Mouse (Mus musculus): ENCODE measurements around the gene Ehbp1. TPM values are rescaled to one million over a fixed set of nuclear protein-coding genes. Genes with fewer than 3 reads are reported as not detected.

Ehbp1 gene
- polyA plus RNA-seq, 1 experiment from 2014 or later = 21.4 TPM

DNA sequence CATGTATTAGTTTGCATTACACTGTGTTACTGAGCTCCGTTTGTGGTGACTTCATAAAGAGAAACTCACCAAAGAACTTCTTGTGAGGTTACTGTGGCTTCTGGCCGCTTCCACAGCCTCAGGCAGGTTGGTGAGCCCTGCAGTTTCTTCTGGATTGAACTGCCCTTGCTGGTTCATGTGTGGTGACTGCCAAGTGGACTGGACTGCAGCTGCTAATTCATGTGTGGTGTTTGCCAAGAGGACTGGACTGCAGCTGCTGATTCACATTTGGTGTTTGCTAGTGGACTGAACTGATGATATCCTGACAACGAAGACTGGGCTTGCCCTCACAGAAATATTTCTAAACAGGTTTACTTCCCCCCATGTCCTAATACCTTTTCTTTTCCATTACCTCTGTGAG, 65.4 kb downstream of the Ehbp1 start:
- WGBS = 92% methylated on average over 3 of the region's 3 CpGs
- no peak overlapping the region for H3K4me2 ChIP-seq
- peaks cover 6% of the 10 kb centered on the region; the same call in 1 of the 2 replicates for H3K9me3 ChIP-seq (replicated peaks)
- no peaks in the 10 kb centered on the region for H3K27me3 ChIP-seq (replicated peaks)
- H3K36me3 ChIP-seq = peaks cover 22% of the 10 kb centered on the region
- H3K4me1 ChIP-seq (replicated peaks) = peaks cover 4% of the 10 kb centered on the region; the same call in 1 of the 2 replicates
- H3K4me3 ChIP-seq = no peak overlapping the region
- H3K9ac ChIP-seq = no peak overlapping the region
- no peak for ATAC-seq (ENCODE audit: insufficient number of reproducible peaks, low FRiP score)
- H3K27ac ChIP-seq (ENCODE audit: poor library complexity, severe bottlenecking) = no peak overlapping the region

DNA sequence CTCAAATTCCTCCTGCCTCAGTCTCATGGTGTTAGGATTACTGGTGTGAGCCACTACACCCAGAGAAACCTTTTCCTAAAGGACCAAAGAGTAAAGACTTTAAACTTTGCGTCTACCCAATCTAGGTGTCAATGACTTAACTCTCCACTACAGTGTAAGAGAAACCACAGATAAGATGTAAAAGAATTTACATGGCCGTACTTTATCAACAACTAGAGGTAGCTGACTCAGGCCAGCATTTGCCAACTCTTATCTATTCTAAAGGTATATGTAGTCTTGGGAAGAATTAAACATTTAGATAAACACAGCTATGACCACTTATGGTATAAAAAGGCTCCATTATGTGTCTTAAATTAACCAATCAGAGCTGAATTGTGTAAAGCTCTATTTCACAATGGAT, 67.9 kb downstream of the Ehbp1 start:
- no peak overlapping the region for H3K4me2 ChIP-seq
- no peak overlapping the region for H3K27ac ChIP-seq (ENCODE audit: poor library complexity, severe bottlenecking)
- no peak overlapping the region for H3K9ac ChIP-seq
- no peak overlapping the region for H3K4me3 ChIP-seq
- H3K27me3 ChIP-seq (replicated peaks) = no peaks in the 10 kb centered on the region
- peaks cover 14% of the 10 kb centered on the region for H3K36me3 ChIP-seq
- peaks cover 6% of the 10 kb centered on the region; the same call in 1 of the 2 replicates for H3K9me3 ChIP-seq (replicated peaks)
- ATAC-seq (ENCODE audit: insufficient number of reproducible peaks, low FRiP score) = no peak
- H3K4me1 ChIP-seq (replicated peaks) = peaks cover 4% of the 10 kb centered on the region
- 29% methylated on average over 2 of the region's 2 CpGs for WGBS

DNA sequence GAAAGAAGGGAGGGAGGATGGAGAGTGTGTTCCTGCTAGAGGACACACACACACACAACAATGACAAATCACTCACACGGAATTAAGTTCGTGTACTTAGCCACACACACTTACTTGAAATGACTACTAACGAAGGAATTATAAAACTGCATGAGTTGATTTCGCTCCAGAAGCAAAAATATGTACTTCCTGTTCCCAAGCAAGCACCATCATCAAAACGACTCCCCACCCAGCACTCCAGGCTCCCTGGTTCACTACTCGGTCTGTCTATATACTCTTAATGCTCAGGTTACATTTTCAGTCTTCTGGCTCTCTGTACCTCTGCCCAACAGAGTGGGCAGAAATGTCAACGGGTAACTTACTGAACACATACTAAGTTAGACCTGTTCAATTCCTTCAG, 68.7 kb downstream of the Ehbp1 start:
- Histone ChIP-seq H3K27me3 (replicated peaks) (no peaks in the 10 kb centered on the region), H3K27ac (ENCODE audit: poor library complexity, severe bottlenecking) (no peak overlapping the region), H3K9ac (no peak overlapping the region), H3K4me2 (no peak overlapping the region), H3K9me3 (replicated peaks) (peaks cover 6% of the 10 kb centered on the region; the same call in 1 of the 2 replicates), H3K4me3 (no peak overlapping the region), H3K36me3 (peaks cover 14% of the 10 kb centered on the region), H3K4me1 (replicated peaks) (peaks cover 4% of the 10 kb centered on the region)
- no peak for ATAC-seq (ENCODE audit: insufficient number of reproducible peaks, low FRiP score)
- WGBS = 84% methylated on average over 7 of the region's 7 CpGs

DNA sequence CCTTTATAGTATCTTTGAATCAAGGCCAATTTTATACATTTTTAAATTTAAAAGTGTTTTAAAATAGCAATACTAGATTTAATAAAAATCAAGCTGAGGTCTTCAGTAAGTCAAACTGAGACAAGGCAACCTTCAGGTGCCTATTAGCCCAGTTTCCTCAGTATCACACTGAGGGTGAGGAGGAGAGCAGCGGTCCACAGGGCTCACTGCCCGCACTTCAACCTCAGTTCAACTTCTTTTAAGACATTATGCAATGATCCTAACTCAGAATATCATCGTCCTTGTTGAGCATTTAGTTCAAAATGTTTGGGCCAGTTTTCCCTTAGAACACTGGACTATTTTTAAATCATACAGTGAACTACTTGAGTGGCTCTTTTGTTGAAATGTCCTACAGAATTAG, 70.2 kb downstream of the Ehbp1 start:
- Histone ChIP-seq H3K27me3 (replicated peaks) (no peaks in the 10 kb centered on the region), H3K4me3 (no peak overlapping the region), H3K4me1 (replicated peaks) (peaks cover 7% of the 10 kb centered on the region), H3K9ac (no peak overlapping the region), H3K4me2 (no peak overlapping the region), H3K36me3 (peaks cover 11% of the 10 kb centered on the region), H3K27ac (ENCODE audit: poor library complexity, severe bottlenecking) (no peak overlapping the region), H3K9me3 (replicated peaks) (peaks cover 4% of the 10 kb centered on the region; the same call in 1 of the 2 replicates)
- 86% methylated on average over 3 of the region's 3 CpGs for WGBS
- no peak for ATAC-seq (ENCODE audit: insufficient number of reproducible peaks, low FRiP score)

DNA sequence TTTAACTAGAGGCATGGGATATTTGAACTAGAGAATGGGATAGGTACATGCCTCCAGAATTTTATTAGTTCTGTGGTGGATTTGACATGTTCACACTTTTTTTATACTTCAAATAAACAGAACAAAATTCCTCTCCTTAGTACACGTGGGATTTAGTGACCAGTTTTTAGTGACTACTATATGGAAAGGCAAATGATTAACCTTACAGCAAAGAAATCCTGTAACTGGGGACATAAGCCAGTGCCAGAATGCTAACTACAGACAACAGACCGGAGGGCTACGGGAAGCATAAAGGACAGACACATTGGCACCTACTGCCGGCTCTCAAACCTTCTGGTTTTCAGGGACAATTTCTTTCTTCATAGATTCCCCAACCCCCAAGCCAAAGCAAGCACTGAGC, 72.4 kb downstream of the Ehbp1 start:
- Histone ChIP-seq H3K9ac (no peak overlapping the region), H3K27ac (ENCODE audit: poor library complexity, severe bottlenecking) (no peak overlapping the region), H3K36me3 (no peaks in the 10 kb centered on the region), H3K4me2 (no peak overlapping the region), H3K4me1 (replicated peaks) (peaks cover 10% of the 10 kb centered on the region), H3K9me3 (replicated peaks) (no peaks in the 10 kb centered on the region), H3K4me3 (no peak overlapping the region), H3K27me3 (replicated peaks) (no peaks in the 10 kb centered on the region)
- WGBS = 72% methylated on average over 4 of the region's 4 CpGs
- ATAC-seq (ENCODE audit: insufficient number of reproducible peaks, low FRiP score) = no peak

DNA sequence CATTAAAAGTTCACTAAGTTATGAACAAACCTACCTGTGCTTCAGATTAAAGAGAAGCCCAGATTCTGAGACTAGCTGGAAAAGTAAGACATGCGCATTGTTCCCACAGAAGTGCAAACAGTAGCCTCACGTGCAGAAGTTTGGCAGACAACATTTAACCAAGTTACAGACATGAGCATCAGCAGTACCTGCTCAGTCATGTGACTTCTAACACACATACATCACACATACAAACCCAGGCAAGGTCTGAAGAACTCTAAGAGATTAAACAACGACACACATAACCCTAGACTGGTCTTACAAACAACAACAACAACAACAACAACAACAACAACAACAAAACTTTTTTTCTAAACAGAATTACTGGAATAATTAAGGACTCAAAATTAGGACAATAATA, 72.9 kb downstream of the Ehbp1 start:
- 74% methylated on average over 3 of the region's 3 CpGs for WGBS
- H3K9ac ChIP-seq = no peak overlapping the region
- no peaks in the 10 kb centered on the region for H3K9me3 ChIP-seq (replicated peaks)
- peaks cover 8% of the 10 kb centered on the region for H3K4me1 ChIP-seq (replicated peaks)
- no peaks in the 10 kb centered on the region for H3K27me3 ChIP-seq (replicated peaks)
- no peak for ATAC-seq (ENCODE audit: insufficient number of reproducible peaks, low FRiP score)
- no peak overlapping the region for H3K4me3 ChIP-seq
- H3K36me3 ChIP-seq = no peaks in the 10 kb centered on the region
- no peak overlapping the region for H3K27ac ChIP-seq (ENCODE audit: poor library complexity, severe bottlenecking)
- no peak overlapping the region for H3K4me2 ChIP-seq

DNA sequence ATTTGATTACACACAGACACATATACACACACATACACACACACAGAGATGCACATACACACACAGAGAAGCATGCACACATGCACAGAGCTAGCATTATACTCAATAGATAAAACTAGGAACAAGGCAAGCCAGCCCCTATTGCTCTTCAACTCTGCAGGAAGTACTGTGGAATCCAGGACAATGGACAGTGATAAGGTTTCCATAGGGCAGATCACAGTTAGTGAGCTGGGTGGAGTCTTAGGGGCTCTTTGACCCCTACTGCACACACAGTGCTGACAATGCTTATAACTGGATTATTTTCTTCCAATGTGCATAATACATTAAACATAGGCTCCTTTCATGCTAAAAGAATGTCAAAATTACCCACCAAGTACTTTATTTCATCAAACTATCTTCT, 75.1 kb downstream of the Ehbp1 start:
- ATAC-seq (ENCODE audit: insufficient number of reproducible peaks, low FRiP score) = no peak; the same call in 1 of the 2 replicates
- H3K4me2 ChIP-seq = no peak overlapping the region

DNA sequence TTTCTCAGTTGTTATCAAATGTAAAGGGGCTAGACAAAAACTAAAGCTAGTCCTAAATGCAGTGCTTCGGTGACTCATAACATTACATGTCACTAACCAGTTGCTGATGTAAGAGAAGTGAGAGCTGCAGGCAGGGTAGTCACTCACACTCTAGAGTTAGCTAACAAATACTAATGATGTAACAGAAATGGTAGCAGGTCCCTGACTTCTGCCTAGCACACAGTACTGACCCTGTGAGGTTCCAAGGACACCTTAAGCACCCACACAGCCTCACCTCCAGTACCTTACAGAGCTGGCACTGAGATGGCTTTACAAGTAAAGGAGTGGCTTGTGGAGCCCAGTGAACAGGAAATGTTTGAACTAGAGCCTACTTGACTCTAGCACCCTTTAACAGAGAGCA, 86.7 kb downstream of the Ehbp1 start:
- peaks cover under 1% of the 10 kb centered on the region; the same call in 1 of the 2 replicates for H3K36me3 ChIP-seq
- H3K4me2 ChIP-seq = no peak overlapping the region
- 93% methylated on average over 1 of the region's 1 CpGs for WGBS
- H3K9ac ChIP-seq = no peak overlapping the region
- H3K27ac ChIP-seq (ENCODE audit: poor library complexity, severe bottlenecking) = no peak overlapping the region
- H3K4me1 ChIP-seq (replicated peaks) = peaks cover 8% of the 10 kb centered on the region; the same call in 1 of the 2 replicates
- H3K4me3 ChIP-seq = no peak overlapping the region
- no peaks in the 10 kb centered on the region for H3K9me3 ChIP-seq (replicated peaks)
- no peaks in the 10 kb centered on the region for H3K27me3 ChIP-seq (replicated peaks)
- no peak for ATAC-seq (ENCODE audit: insufficient number of reproducible peaks, low FRiP score)

More for the DNA sequence above, 75.1 kb downstream of the Ehbp1 start:
- Histone ChIP-seq H3K27ac (ENCODE audit: poor library complexity, severe bottlenecking) (no peak overlapping the region), H3K27me3 (replicated peaks) (no peaks in the 10 kb centered on the region), H3K4me3 (no peak overlapping the region), H3K9ac (no peak overlapping the region), H3K36me3 (no peaks in the 10 kb centered on the region), H3K4me1 (replicated peaks) (peaks cover 6% of the 10 kb centered on the region), H3K9me3 (replicated peaks) (no peaks in the 10 kb centered on the region)

DNA sequence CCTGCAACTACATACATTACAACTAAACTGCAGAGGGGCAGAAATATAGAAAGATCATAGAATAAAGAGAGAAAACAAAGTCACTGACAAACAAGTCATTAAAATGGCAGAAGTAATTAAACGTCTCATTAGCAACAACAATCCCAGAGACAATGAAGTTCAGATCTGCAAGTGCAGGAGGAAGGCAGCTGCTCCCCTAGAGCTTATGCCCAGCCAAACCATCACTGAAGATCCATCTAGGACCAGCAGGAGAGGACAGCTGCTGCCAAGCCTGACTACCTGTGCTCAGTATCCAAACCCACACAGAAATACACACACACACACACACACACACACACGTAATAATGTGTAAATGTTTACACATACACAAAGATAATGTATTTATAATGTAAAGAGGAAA, 92.7 kb downstream of the Ehbp1 start:
- no peaks in the 10 kb centered on the region for H3K9me3 ChIP-seq (replicated peaks)
- H3K4me3 ChIP-seq = no peak overlapping the region
- no peak overlapping the region for H3K9ac ChIP-seq
- no peaks in the 10 kb centered on the region for H3K27me3 ChIP-seq (replicated peaks)
- H3K4me2 ChIP-seq = no peak overlapping the region
- H3K27ac ChIP-seq (ENCODE audit: poor library complexity, severe bottlenecking) = no peak overlapping the region
- ATAC-seq (ENCODE audit: insufficient number of reproducible peaks, low FRiP score) = no peak
- WGBS = 87% methylated on average over 2 of the region's 2 CpGs
- peaks cover 2% of the 10 kb centered on the region; the same call in 1 of the 2 replicates for H3K36me3 ChIP-seq
- H3K4me1 ChIP-seq (replicated peaks) = no peaks in the 10 kb centered on the region

DNA sequence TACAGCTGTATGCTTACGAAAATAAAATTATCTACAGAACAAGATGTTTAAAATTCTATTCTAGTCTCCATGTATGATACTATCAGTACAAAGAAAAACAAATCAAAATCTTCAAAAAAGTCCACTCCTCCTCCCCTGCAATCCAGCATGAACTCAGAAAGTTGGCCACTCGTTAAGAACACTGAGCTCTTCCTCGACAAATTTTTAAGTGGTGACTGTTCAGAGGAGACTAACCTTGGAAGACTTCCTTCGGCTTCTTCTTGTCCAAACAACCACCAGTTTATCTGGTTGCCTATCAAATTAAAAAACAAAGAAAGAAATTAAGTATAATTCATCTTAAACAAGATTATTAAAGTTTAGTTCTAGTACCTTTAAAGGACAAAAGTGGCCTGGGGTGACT, 94.4 kb downstream of the Ehbp1 start:
- H3K36me3 ChIP-seq = peaks cover 2% of the 10 kb centered on the region; the same call in 1 of the 2 replicates
- no peak overlapping the region for H3K4me3 ChIP-seq
- no peak for ATAC-seq (ENCODE audit: insufficient number of reproducible peaks, low FRiP score)
- no peaks in the 10 kb centered on the region for H3K27me3 ChIP-seq (replicated peaks)
- H3K27ac ChIP-seq (ENCODE audit: poor library complexity, severe bottlenecking) = no peak overlapping the region
- H3K4me1 ChIP-seq (replicated peaks) = no peaks in the 10 kb centered on the region
- WGBS = 58% methylated on average over 4 of the region's 4 CpGs
- no peak overlapping the region for H3K4me2 ChIP-seq
- H3K9me3 ChIP-seq (replicated peaks) = no peaks in the 10 kb centered on the region
- H3K9ac ChIP-seq = no peak overlapping the region

DNA sequence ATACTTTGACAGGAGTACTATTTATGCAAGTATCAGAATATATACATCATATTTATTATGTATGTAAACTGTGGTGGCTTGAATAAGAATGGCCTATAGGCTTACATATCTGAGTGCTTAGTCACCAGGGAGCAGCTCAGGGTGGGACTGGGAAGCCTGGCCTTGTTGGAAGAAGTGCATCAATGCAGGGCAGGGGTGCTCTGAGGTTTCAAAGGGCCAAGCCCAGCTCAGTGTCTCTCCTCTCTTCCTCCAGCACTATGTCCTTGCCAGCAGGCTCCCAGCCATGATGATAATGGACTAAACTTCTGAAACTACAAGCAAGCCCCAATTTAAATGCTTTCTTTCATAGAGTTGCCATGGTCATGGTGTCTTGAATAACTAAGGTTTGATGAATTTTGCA, 95.0 kb downstream of the Ehbp1 start:
- Histone ChIP-seq H3K9ac (no peak overlapping the region), H3K4me2 (no peak overlapping the region), H3K4me1 (replicated peaks) (no peaks in the 10 kb centered on the region), H3K27me3 (replicated peaks) (no peaks in the 10 kb centered on the region), H3K4me3 (no peak overlapping the region), H3K27ac (ENCODE audit: poor library complexity, severe bottlenecking) (no peak overlapping the region), H3K36me3 (peaks cover 2% of the 10 kb centered on the region; the same call in 1 of the 2 replicates), H3K9me3 (replicated peaks) (no peaks in the 10 kb centered on the region)
- no peak for ATAC-seq (ENCODE audit: insufficient number of reproducible peaks, low FRiP score)

DNA sequence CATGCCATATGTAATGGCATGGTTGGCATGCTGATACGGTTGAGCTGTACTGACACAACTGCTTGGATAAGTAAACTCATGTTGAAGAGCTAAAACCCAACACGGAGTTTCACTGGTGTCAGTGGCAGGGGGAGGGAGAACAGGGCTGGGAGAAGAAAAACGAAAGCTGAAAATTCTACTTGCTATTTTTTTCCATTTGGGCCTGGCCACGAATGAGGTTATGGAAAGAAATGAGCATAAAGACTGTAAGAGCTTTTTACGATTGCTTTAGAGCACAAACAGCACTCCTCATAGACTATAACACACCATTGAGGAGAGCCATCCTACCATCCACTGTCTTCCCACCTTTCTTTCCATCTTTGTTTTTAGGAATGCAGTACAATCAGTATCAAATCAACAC, 106.5 kb downstream of the Ehbp1 start:
- Histone ChIP-seq H3K9ac (no peak overlapping the region), H3K27ac (ENCODE audit: poor library complexity, severe bottlenecking) (no peak overlapping the region), H3K4me3 (no peak overlapping the region), H3K36me3 (no peaks in the 10 kb centered on the region; the same call in 1 of the 2 replicates), H3K9me3 (replicated peaks) (no peaks in the 10 kb centered on the region), H3K4me2 (no peak overlapping the region), H3K4me1 (replicated peaks) (0 out of 2 replicates have a peak, but pooled peaks cover under 1% of the 10 kb centered on the region), H3K27me3 (replicated peaks) (no peaks in the 10 kb centered on the region)
- ATAC-seq (ENCODE audit: insufficient number of reproducible peaks, low FRiP score) = no peak
- WGBS = 80% methylated on average over 5 of the region's 5 CpGs

Measured in heart, embryonic 12.5 days (tissue).